Mouse (Mus musculus) spleen, adult 2 months (tissue): ENCODE measurements around the gene Cend1.

Experiments
- CTCF ChIP-seq: fragments of 200-500 bp; IDR thresholded peaks from 2 replicates; pipeline ENCODE4 v1.5.1; 2011; ENCODE audit warnings: mild to moderate bottlenecking, inconsistent platforms; ENCODE audit not compliant: insufficient read depth, insufficient read length, insufficient replicate concordance; ENCODE audit errors: extremely low read depth
- POLR2A ChIP-seq: fragments of 200-500 bp; IDR thresholded peaks from 2 replicates; pipeline ENCODE4 v1.6.1; 2011; ENCODE audit warnings: low read depth, low read length, inconsistent platforms

- TF ChIP-seq POLR2A: no peak
- no peak for TF ChIP-seq CTCF
Observed at GRCm38 (mm10) chr7:141417731-141418681, 11.3 kb downstream of the Cend1 start.
